In the genomic region with DNA sequence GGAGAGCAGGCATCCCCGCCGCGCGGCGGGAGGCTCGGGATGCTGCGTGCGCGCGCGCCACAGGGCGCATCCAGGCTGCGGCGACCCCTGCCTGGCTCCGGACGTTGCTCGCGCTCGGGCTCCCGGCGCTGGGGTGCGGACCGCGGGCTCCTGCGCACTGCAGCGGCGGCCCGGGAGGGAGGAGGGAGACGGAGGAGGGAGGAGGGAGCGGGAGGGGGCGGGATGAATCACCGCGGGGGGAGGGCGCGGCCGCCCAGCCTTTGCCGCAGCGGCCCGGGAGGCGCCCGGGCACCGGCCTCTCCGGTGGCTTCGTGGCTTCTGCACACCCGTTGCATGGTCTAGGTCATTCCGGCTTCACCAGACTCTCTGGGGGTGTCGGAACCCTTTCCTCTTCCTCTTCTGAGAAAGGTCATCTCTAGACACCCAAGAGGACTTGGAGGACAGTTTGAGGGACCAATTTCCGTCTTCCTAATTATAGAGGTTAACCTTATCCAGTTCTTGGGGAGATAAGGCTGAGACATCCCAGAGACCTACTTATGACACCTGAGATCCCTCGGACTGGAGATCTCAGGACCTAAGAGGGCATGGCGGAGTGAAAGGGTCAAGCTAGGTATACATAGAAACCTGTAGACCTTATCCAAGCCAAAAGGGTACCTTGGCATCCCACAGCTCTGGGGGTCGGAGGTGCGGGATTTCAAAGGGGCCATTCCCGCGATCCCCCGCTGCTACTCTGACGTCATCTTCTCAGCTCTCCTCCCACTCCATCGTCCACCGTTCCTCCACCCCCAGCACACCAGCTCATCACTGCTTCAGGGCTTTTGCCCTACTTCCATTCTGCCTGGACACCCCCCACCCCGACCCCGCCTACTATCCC, we compare ENCODE assay signal across 9 mouse cellular contexts. TPM values are rescaled to one million over a fixed set of nuclear protein-coding genes. Genes with fewer than 3 reads are reported as not detected.
A peak's percentile ranks its signal among the peaks of the same experiment; 100 is the strongest.
DNase-seq lines count a peak whose midpoint lies in the region; ATAC-seq and TF ChIP-seq lines count a peak whose summit lies in the region.
"Had no signal": no experiment of that assay in that cellular context is flagged by ENCODE, and none has a peak within 500 bp of the region (broad histone marks: within the 10 kb centered on the region; RNA-seq: fewer than 3 reads in every experiment).

A gene (minus strand): TSS at position 153 of the 874 bp plus-strand sequence.

- WGBS in forebrain, postnatal 0 days = 1% methylated on average over 58 of the region's 60 CpGs
- WGBS in hindbrain, embryonic 11.5 days = 4% methylated on average over 34 of the region's 60 CpGs
- WGBS in stomach, embryonic 15.5 days = under 1% methylated on average over 35 of the region's 60 CpGs

- TF ChIP-seq CTCF in forebrain, postnatal 0 days (IDR thresholded peaks at IDR 0.05; ENCODE audit: low read depth) = no peak

- peak; percentile 63 for ATAC-seq in forebrain, postnatal 0 days
- peak; percentile 48; the same call in 1 of the 2 replicates for ATAC-seq in hindbrain, embryonic 11.5 days (ENCODE audit: low FRiP score)
- no peak for ATAC-seq in stomach, embryonic 15.5 days (ENCODE audit: insufficient read depth, low FRiP score, low read depth)

- peak; percentile 56 for DNase-seq in kidney, adult 18-20 months
- DNase-seq in kidney, adult 8-10 months = no peak
- DNase-seq in forebrain, postnatal 0 days = peak; percentile 63
- peak; percentile 41 for DNase-seq in hindbrain, embryonic 11.5 days (ENCODE audit: low spot score)
- DNase-seq in left cerebral cortex, postnatal 14 days (ENCODE audit: low spot score in 2 of 2) = peak; percentile 76 to 79
- DNase-seq in mesoderm, embryonic 11.5 days (ENCODE audit: low read depth, low spot score) = peak; percentile 52

- peak within 1 kb of the TSS; percentile 59 for H3K4me3 ChIP-seq in brown adipose tissue, adult 24 weeks (ENCODE audit: insufficient read depth, low read depth, low read length)
- H3K4me3 ChIP-seq in forebrain, postnatal 0 days (ENCODE audit: low read depth, low read length) = peak within 1 kb of the TSS; percentile 65
- H3K4me3 ChIP-seq in hindbrain, embryonic 11.5 days (ENCODE audit: low read depth, low read length) = peak within 1 kb of the TSS; percentile 48
- peak within 1 kb of the TSS; percentile 60 for H3K4me3 ChIP-seq in stomach, embryonic 15.5 days (replicated peaks)

- peak within 1 kb of the TSS; percentile 10; the same call in 1 of the 2 replicates for H3K27ac ChIP-seq in brown adipose tissue, adult 24 weeks (replicated peaks; ENCODE audit: low read depth, low read length)
- H3K27ac ChIP-seq in forebrain, postnatal 0 days (ENCODE audit: low read depth, low read length) = peak within 1 kb of the TSS; percentile 62
- H3K27ac ChIP-seq in hindbrain, embryonic 11.5 days (ENCODE audit: low read depth, low read length) = no peak within 1 kb of the TSS
- H3K27ac ChIP-seq in stomach, embryonic 15.5 days = no peak within 1 kb of the TSS

- intact Hi-C loops in left cerebral cortex, postnatal 14 days (cut with DNase I) = no loop called here

- H3K4me2 ChIP-seq in forebrain, postnatal 0 days (ENCODE audit: low read depth) = peak within 1 kb of the TSS; percentile 90
- H3K4me2 ChIP-seq in hindbrain, embryonic 11.5 days (replicated peaks; ENCODE audit: low read depth, low read length) = peak within 1 kb of the TSS; percentile 92
- H3K4me2 ChIP-seq in stomach, embryonic 15.5 days = peak within 1 kb of the TSS; percentile 99

- no peaks in the 10 kb centered on the region; the same call in 1 of the 2 replicates for H3K27me3 ChIP-seq in forebrain, postnatal 0 days (ENCODE audit: insufficient read depth, low read length)
- H3K27me3 ChIP-seq in hindbrain, embryonic 11.5 days (ENCODE audit: control insufficient read depth, insufficient read depth, low read length) = peaks cover 33% of the 10 kb centered on the region
- H3K27me3 ChIP-seq in stomach, embryonic 15.5 days (replicated peaks) = peaks cover 28% of the 10 kb centered on the region

- H3K9ac ChIP-seq in forebrain, postnatal 0 days = peak within 1 kb of the TSS; percentile 63
- H3K9ac ChIP-seq in hindbrain, embryonic 11.5 days (ENCODE audit: low read depth, low read length) = peak within 1 kb of the TSS; percentile 47; the same call in 1 of the 2 replicates
- peak within 1 kb of the TSS; percentile 46 for H3K9ac ChIP-seq in stomach, embryonic 15.5 days

- H3K9me3 ChIP-seq in forebrain, postnatal 0 days (ENCODE audit: low read length) = no peaks in the 10 kb centered on the region
- H3K9me3 ChIP-seq in hindbrain, embryonic 11.5 days (ENCODE audit: control insufficient read depth, low read length) = no peaks in the 10 kb centered on the region
- H3K9me3 ChIP-seq in stomach, embryonic 15.5 days = no peaks in the 10 kb centered on the region

- H3K36me3 ChIP-seq in forebrain, postnatal 0 days (ENCODE audit: insufficient read depth) = peaks cover 36% of the 10 kb centered on the region
- H3K36me3 ChIP-seq in hindbrain, embryonic 11.5 days (ENCODE audit: control insufficient read depth, insufficient read depth, low read length) = peaks cover 12% of the 10 kb centered on the region
- peaks cover 24% of the 10 kb centered on the region for H3K36me3 ChIP-seq in stomach, embryonic 15.5 days

- no peaks in the 10 kb centered on the region for H3K4me1 ChIP-seq in brown adipose tissue, adult 24 weeks (ENCODE audit: control insufficient read depth, insufficient read depth, insufficient read length, low read length)
- H3K4me1 ChIP-seq in forebrain, postnatal 0 days (ENCODE audit: insufficient read depth) = no peaks in the 10 kb centered on the region
- no peaks in the 10 kb centered on the region for H3K4me1 ChIP-seq in hindbrain, embryonic 11.5 days (replicated peaks; ENCODE audit: control insufficient read depth, insufficient read depth, low read length)
- H3K4me1 ChIP-seq in stomach, embryonic 15.5 days = peaks cover 15% of the 10 kb centered on the region

RNA-seq across cellular contexts. Expression of the gene that starts here (rescaled TPM):
- 25.9 and 30.4 TPM in 2 replicates for polyA plus RNA-seq in brown adipose tissue, adult 24 weeks (2012; ENCODE audit: insufficient read depth, insufficient read length, missing spikeins)
- 26.7 and 38.0 TPM in 2 replicates for total RNA-seq in forebrain, postnatal 0 days (2014; rRNA removed)
- 24.4 and 29.8 TPM in 2 replicates for polyA plus RNA-seq in forebrain, postnatal 0 days (2015; fragmentation: Nextera tagmentation; extraction: Ambion mirVana)
- polyA plus RNA-seq in hindbrain, embryonic 11.5 days (2014; fragmentation: Nextera tagmentation; extraction: Ambion mirVana) = 0.60 and 0.86 TPM in 2 replicates
- total RNA-seq in left cerebral cortex, postnatal 14 days (2021) = 100 to 1,000 TPM; 359 to 374 TPM
- 2.1 and 2.9 TPM in 2 replicates for polyA plus RNA-seq in stomach, embryonic 15.5 days (2015; fragmentation: Nextera tagmentation; extraction: Ambion mirVana)
- total RNA-seq: neutrophil, adult 5-6 weeks had no signal

Comparison
In these comparisons a context has a peak if more than half of its experiments do, and no peak if none do; other contexts are left out.
1. DNase-seq: peak in kidney, adult 18-20 months (single experiment), forebrain, postnatal 0 days (single experiment), left cerebral cortex, postnatal 14 days (2 of 2) and mesoderm, embryonic 11.5 days (single experiment); none in kidney, adult 8-10 months (0 of 2).
2. Peak in DNase-seq, ATAC-seq, H3K4me3 ChIP-seq, H3K9ac ChIP-seq and H3K4me2 ChIP-seq in hindbrain, embryonic 11.5 days; RNA of the gene not detected or under 1 TPM.
3. H3K27ac ChIP-seq: peak in brown adipose tissue, adult 24 weeks (single experiment) and forebrain, postnatal 0 days (single experiment); none in hindbrain, embryonic 11.5 days (single experiment) and stomach, embryonic 15.5 days (single experiment).
4. Peak in every context shown above with its lines, with median percentiles within 50 percentile points of each other: H3K4me3 ChIP-seq, H3K4me2 ChIP-seq and H3K9ac ChIP-seq.